Mouse (Mus musculus): Measurements from ENCODE around the gene Grk6. TPM values are rescaled to one million over a fixed set of nuclear protein-coding genes. Genes with fewer than 3 reads are reported as not detected.

The Grk6 gene
- polyA plus RNA-seq, 1 experiment: 109 TPM

- peak overlapping the region; percentile 42 for H3K27ac ChIP-seq (ENCODE audit: control insufficient read depth, insufficient read depth, low read depth, low read length, poor library complexity)
- no peak overlapping the region for H3K4me3 ChIP-seq (replicated peaks; ENCODE audit: control insufficient read depth, low read depth, low read length)
- H3K4me1 ChIP-seq (ENCODE audit: control insufficient read depth, insufficient read depth, low read length): peaks cover 8% of the 10 kb centered on the region
- 4% methylated on average over 3 of the region's 3 CpGs for WGBS
- 0 out of 2 replicates have a peak, but pooled peaks have one; percentile 27 for TF ChIP-seq POLR2A (IDR thresholded peaks at IDR 0.05; ENCODE audit: borderline replicate concordance, control insufficient read depth, low read depth, low read length)
- TF ChIP-seq CTCF (IDR thresholded peaks at IDR 0.05; ENCODE audit: control insufficient read depth, insufficient read depth, low read length): no peak
Observed at GRCm38 (mm10) chr13:55465184-55465583, 20.3 kb downstream of the Grk6 start.

- Histone ChIP-seq H3K4me3 (replicated peaks; ENCODE audit: control insufficient read depth, low read depth, low read length) (no peak overlapping the region), H3K27ac (ENCODE audit: control insufficient read depth, insufficient read depth, low read depth, low read length, poor library complexity) (no peak overlapping the region), H3K4me1 (ENCODE audit: control insufficient read depth, insufficient read depth, low read length) (peaks cover 8% of the 10 kb centered on the region)
- TF ChIP-seq CTCF (IDR thresholded peaks at IDR 0.05; ENCODE audit: control insufficient read depth, insufficient read depth, low read length) (no peak), POLR2A (IDR thresholded peaks at IDR 0.05; ENCODE audit: borderline replicate concordance, control insufficient read depth, low read depth, low read length) (no peak)
- WGBS: 18% methylated on average over 5 of the region's 5 CpGs
Observed at GRCm38 (mm10) chr13:55465830-55466440, 21.1 kb downstream of the Grk6 start.

GRCm38 (mm10) chr13:55468851-55469560 lies 24.1 kb downstream of the Grk6 start:
- TF ChIP-seq POLR2A (IDR thresholded peaks at IDR 0.05; ENCODE audit: borderline replicate concordance, control insufficient read depth, low read depth, low read length): no peak
- peak; percentile 60 for TF ChIP-seq CTCF (IDR thresholded peaks at IDR 0.05; ENCODE audit: control insufficient read depth, insufficient read depth, low read length)
- peaks cover 4% of the 10 kb centered on the region for H3K4me1 ChIP-seq (ENCODE audit: control insufficient read depth, insufficient read depth, low read length)
- H3K4me3 ChIP-seq (replicated peaks; ENCODE audit: control insufficient read depth, low read depth, low read length): no peak overlapping the region
- no peak overlapping the region for H3K27ac ChIP-seq (ENCODE audit: control insufficient read depth, insufficient read depth, low read depth, low read length, poor library complexity)
- WGBS: 39% methylated on average over 13 of the region's 13 CpGs

GRCm38 (mm10) chr13:55470372-55470771 lies 25.5 kb downstream of the Grk6 start:
- TF ChIP-seq CTCF (IDR thresholded peaks at IDR 0.05; ENCODE audit: control insufficient read depth, insufficient read depth, low read length): no peak
- TF ChIP-seq POLR2A (IDR thresholded peaks at IDR 0.05; ENCODE audit: borderline replicate concordance, control insufficient read depth, low read depth, low read length): no peak
- 48% methylated on average over 9 of the region's 9 CpGs for WGBS
- Histone ChIP-seq H3K4me1 (ENCODE audit: control insufficient read depth, insufficient read depth, low read length) (no peaks in the 10 kb centered on the region; the same call in 1 of the 2 replicates), H3K4me3 (replicated peaks; ENCODE audit: control insufficient read depth, low read depth, low read length) (no peak overlapping the region), H3K27ac (ENCODE audit: control insufficient read depth, insufficient read depth, low read depth, low read length, poor library complexity) (no peak overlapping the region)

- Histone ChIP-seq H3K4me1 (ENCODE audit: control insufficient read depth, insufficient read depth, low read length) (no peaks in the 10 kb centered on the region; the same call in 1 of the 2 replicates), H3K4me3 (replicated peaks; ENCODE audit: control insufficient read depth, low read depth, low read length) (peak overlapping the region; percentile 68), H3K27ac (ENCODE audit: control insufficient read depth, insufficient read depth, low read depth, low read length, poor library complexity) (peak overlapping the region; percentile 83)
- WGBS: under 1% methylated on average over 54 of the region's 54 CpGs
- TF ChIP-seq POLR2A (IDR thresholded peaks at IDR 0.05; ENCODE audit: borderline replicate concordance, control insufficient read depth, low read depth, low read length) (peak; percentile 34; the same call in 1 of the 2 replicates), CTCF (IDR thresholded peaks at IDR 0.05; ENCODE audit: control insufficient read depth, insufficient read depth, low read length) (peak; percentile 73)
Observed at GRCm38 (mm10) chr13:55471156-55471818, 26.4 kb downstream of the Grk6 start.

- TF ChIP-seq POLR2A (IDR thresholded peaks at IDR 0.05; ENCODE audit: borderline replicate concordance, control insufficient read depth, low read depth, low read length) (no peak), CTCF (IDR thresholded peaks at IDR 0.05; ENCODE audit: control insufficient read depth, insufficient read depth, low read length) (no peak)
- 1% methylated on average over 31 of the region's 31 CpGs for WGBS
- peak overlapping the region; percentile 68 for H3K4me3 ChIP-seq (replicated peaks; ENCODE audit: control insufficient read depth, low read depth, low read length)
Observed at GRCm38 (mm10) chr13:55471819-55472131, 26.9 kb downstream of the Grk6 start.

GRCm38 (mm10) chr13:55472132-55473022 lies 27.5 kb downstream of the Grk6 start:
- WGBS: under 1% methylated on average over 103 of the region's 103 CpGs
- H3K27ac ChIP-seq (ENCODE audit: control insufficient read depth, insufficient read depth, low read depth, low read length, poor library complexity): peak overlapping the region; percentile 83
- TF ChIP-seq POLR2A (IDR thresholded peaks at IDR 0.05; ENCODE audit: borderline replicate concordance, control insufficient read depth, low read depth, low read length): peak; percentile 20; the same call in 1 of the 2 replicates
- TF ChIP-seq CTCF (IDR thresholded peaks at IDR 0.05; ENCODE audit: control insufficient read depth, insufficient read depth, low read length): no peak
- H3K4me1 ChIP-seq (ENCODE audit: control insufficient read depth, insufficient read depth, low read length): no peaks in the 10 kb centered on the region; the same call in 1 of the 2 replicates
- H3K4me3 ChIP-seq (replicated peaks; ENCODE audit: control insufficient read depth, low read depth, low read length): peak overlapping the region; percentile 68

More at GRCm38 (mm10) chr13:55471819-55472131, 26.9 kb downstream of the Grk6 start:
- Histone ChIP-seq H3K27ac (ENCODE audit: control insufficient read depth, insufficient read depth, low read depth, low read length, poor library complexity) (peak overlapping the region; percentile 83), H3K4me1 (ENCODE audit: control insufficient read depth, insufficient read depth, low read length) (no peaks in the 10 kb centered on the region; the same call in 1 of the 2 replicates)

All from bone marrow, adult 2 months (tissue).